Mouse (Mus musculus) hindbrain, embryonic 16.5 days (tissue): ENCODE data around the gene Tbc1d22b. TPM values are rescaled to one million over a fixed set of nuclear protein-coding genes. Genes with fewer than 3 reads are reported as not detected.

ENCODE experiments used
- ATAC-seq: fragments of 200-750 bp; cut with Nextera tagmentation; 2 replicates; pipeline ENCODE4 v1.8.0; 2017; ENCODE audit warnings: moderate TSS enrichment, moderate library complexity
- H3K27ac ChIP-seq: fragments of 300-500 bp; sonication (generic); 2 replicates; pipeline ENCODE4 v1.5.1; 2014; ENCODE audit warnings: low read depth, mild to moderate bottlenecking, control low read depth, low read length, moderate library complexity
- H3K27me3 ChIP-seq: fragments of 300-500 bp; sonication (generic); replicated peaks from 2 replicates; pipeline ENCODE4 v1.6.1; 2014; ENCODE audit warnings: low read length; ENCODE audit not compliant: control insufficient read depth, insufficient read depth
- H3K36me3 ChIP-seq: fragments of 300-500 bp; sonication (generic); 2 replicates; pipeline ENCODE4 v1.6.1; 2014; ENCODE audit warnings: mild to moderate bottlenecking, low read length, moderate library complexity, mixed read lengths; ENCODE audit not compliant: control insufficient read depth, insufficient read depth
- H3K4me1 ChIP-seq: fragments of 300-500 bp; sonication (generic); 2 replicates; pipeline ENCODE4 v1.6.1; 2014; ENCODE audit warnings: low read depth, low read length; ENCODE audit not compliant: control insufficient read depth, insufficient read depth
- H3K4me2 ChIP-seq: fragments of 300-500 bp; sonication (generic); 2 replicates; pipeline ENCODE4 v1.6.1; 2014; ENCODE audit warnings: mild to moderate bottlenecking, low read length, control low read depth, moderate library complexity
- H3K4me3 ChIP-seq: fragments of 300-500 bp; sonication (generic); 2 replicates; pipeline ENCODE4 v1.5.1; 2014; ENCODE audit warnings: mild to moderate bottlenecking, low read length, control low read depth, moderate library complexity
- H3K9ac ChIP-seq: fragments of 300-500 bp; sonication (generic); 2 replicates; pipeline ENCODE4 v1.6.1; 2014; ENCODE audit warnings: low read depth, mild to moderate bottlenecking, control low read depth, low read length, moderate library complexity
- H3K9me3 ChIP-seq: fragments of 300-500 bp; sonication (generic); 2 replicates; pipeline ENCODE4 v1.6.1; 2014; ENCODE audit warnings: mild to moderate bottlenecking, low read length, moderate library complexity; ENCODE audit not compliant: control insufficient read depth
- WGBS: fragments of 180-500 bp; shearing (Covaris S2); extraction: QIAGEN DNeasy Blood & Tissue Kit; methylation state at CpG from one replicate; pipeline ENCODE4 v1.1.7; 2014; 5-methylcytosine and 5-hydroxymethylcytosine counted together
- polyA plus RNA-seq: library from polyadenylated mRNA; unstranded; fragments of >200 nt; fragmentation: Nextera tagmentation; extraction: Ambion mirVana; gene quantifications from 2 replicates; pipeline ENCODE4 v1.2.1, GENCODE M21; 2015

Tbc1d22b gene
- polyA plus RNA-seq, 1 experiment from 2014 or later: 26.5 TPM

- WGBS: 89% methylated on average over 11 of the region's 11 CpGs
- Histone ChIP-seq H3K4me2 (no peak overlapping the region), H3K4me1 (no peaks in the 10 kb centered on the region), H3K36me3 (no peaks in the 10 kb centered on the region), H3K4me3 (no peak overlapping the region), H3K9ac (no peak overlapping the region), H3K9me3 (no peaks in the 10 kb centered on the region), H3K27ac (no peak overlapping the region), H3K27me3 (no peaks in the 10 kb centered on the region)
- ATAC-seq: no peak
Observed at GRCm38 (mm10) chr17:29533866-29534265, 15.7 kb upstream of the Tbc1d22b start.

GRCm38 (mm10) chr17:29540426-29540825 is 9.2 kb upstream of the Tbc1d22b start:
- no peaks in the 10 kb centered on the region for H3K27me3 ChIP-seq
- no peaks in the 10 kb centered on the region for H3K4me1 ChIP-seq
- H3K27ac ChIP-seq: no peak overlapping the region
- no peak overlapping the region for H3K9ac ChIP-seq
- no peak overlapping the region for H3K4me3 ChIP-seq
- no peaks in the 10 kb centered on the region for H3K36me3 ChIP-seq
- no peak overlapping the region for H3K4me2 ChIP-seq
- no peak for ATAC-seq
- no peaks in the 10 kb centered on the region for H3K9me3 ChIP-seq
- 89% methylated on average over 8 of the region's 8 CpGs for WGBS

GRCm38 (mm10) chr17:29541419-29541818 is 8.2 kb upstream of the Tbc1d22b start:
- ATAC-seq: no peak; the same call in 1 of the 2 replicates
- Histone ChIP-seq H3K27me3 (no peaks in the 10 kb centered on the region), H3K9me3 (no peaks in the 10 kb centered on the region), H3K27ac (no peak overlapping the region), H3K4me3 (no peak overlapping the region), H3K36me3 (no peaks in the 10 kb centered on the region), H3K4me2 (no peak overlapping the region), H3K4me1 (no peaks in the 10 kb centered on the region), H3K9ac (no peak overlapping the region)
- WGBS: 62% methylated on average over 14 of the region's 14 CpGs

- H3K27ac ChIP-seq: no peak overlapping the region
- no peak overlapping the region for H3K4me3 ChIP-seq
- no peak for ATAC-seq
- H3K4me2 ChIP-seq: no peak overlapping the region
- H3K27me3 ChIP-seq: no peaks in the 10 kb centered on the region
- no peaks in the 10 kb centered on the region for H3K4me1 ChIP-seq
- H3K36me3 ChIP-seq: no peaks in the 10 kb centered on the region
- H3K9ac ChIP-seq: no peak overlapping the region
- H3K9me3 ChIP-seq: no peaks in the 10 kb centered on the region
- WGBS: 86% methylated on average over 19 of the region's 19 CpGs
Observed at GRCm38 (mm10) chr17:29542831-29543690, 6.5 kb upstream of the Tbc1d22b start.

DNA sequence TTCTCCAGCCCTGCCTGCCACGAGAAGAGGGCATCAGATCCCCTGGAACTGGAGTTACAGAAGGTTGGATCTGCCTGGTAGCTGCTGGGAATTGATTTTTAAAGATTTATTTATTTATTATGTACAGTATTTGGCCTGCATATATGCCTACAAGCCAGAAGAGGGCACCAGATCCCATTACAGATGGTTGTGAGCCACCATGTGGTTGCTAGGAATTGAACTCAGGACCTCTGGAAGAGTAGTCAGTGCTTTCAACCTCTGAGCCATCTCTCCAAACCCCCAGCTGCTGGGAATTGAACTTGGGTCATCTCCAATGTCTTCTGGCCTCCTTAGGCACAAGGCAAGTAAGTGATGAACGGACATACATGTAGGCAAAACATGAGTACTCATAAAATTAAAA is 5.5 kb upstream of the Tbc1d22b start:
- no peaks in the 10 kb centered on the region for H3K9me3 ChIP-seq
- H3K4me3 ChIP-seq: no peak overlapping the region
- H3K27me3 ChIP-seq: no peaks in the 10 kb centered on the region
- H3K27ac ChIP-seq: no peak overlapping the region
- 86% methylated on average over 2 of the region's 2 CpGs for WGBS
- no peak for ATAC-seq
- no peak overlapping the region for H3K4me2 ChIP-seq
- no peaks in the 10 kb centered on the region for H3K36me3 ChIP-seq
- no peaks in the 10 kb centered on the region for H3K4me1 ChIP-seq
- no peak overlapping the region for H3K9ac ChIP-seq

GRCm38 (mm10) chr17:29545241-29545640 is 4.3 kb upstream of the Tbc1d22b start:
- no peak overlapping the region for H3K4me3 ChIP-seq
- ATAC-seq: no peak
- H3K9ac ChIP-seq: no peak overlapping the region
- H3K27ac ChIP-seq: no peak overlapping the region
- H3K27me3 ChIP-seq: no peaks in the 10 kb centered on the region
- H3K4me2 ChIP-seq: no peak overlapping the region
- H3K9me3 ChIP-seq: no peaks in the 10 kb centered on the region
- 91% methylated on average over 5 of the region's 5 CpGs for WGBS
- peaks cover 2% of the 10 kb centered on the region for H3K4me1 ChIP-seq
- no peaks in the 10 kb centered on the region for H3K36me3 ChIP-seq

GRCm38 (mm10) chr17:29548494-29548893 is 1.1 kb upstream of the Tbc1d22b start:
- Histone ChIP-seq H3K36me3 (no peaks in the 10 kb centered on the region), H3K9me3 (no peaks in the 10 kb centered on the region), H3K4me2 (no peak overlapping the region), H3K4me3 (no peak overlapping the region), H3K27ac (no peak overlapping the region), H3K27me3 (no peaks in the 10 kb centered on the region), H3K9ac (no peak overlapping the region), H3K4me1 (peaks cover 11% of the 10 kb centered on the region)
- no peak for ATAC-seq
- WGBS: 58% methylated on average over 3 of the region's 3 CpGs

GRCm38 (mm10) chr17:29548994-29549393 is 591 bp upstream of the Tbc1d22b start:
- H3K4me3 ChIP-seq: peak overlapping the region; percentile 91

DNA sequence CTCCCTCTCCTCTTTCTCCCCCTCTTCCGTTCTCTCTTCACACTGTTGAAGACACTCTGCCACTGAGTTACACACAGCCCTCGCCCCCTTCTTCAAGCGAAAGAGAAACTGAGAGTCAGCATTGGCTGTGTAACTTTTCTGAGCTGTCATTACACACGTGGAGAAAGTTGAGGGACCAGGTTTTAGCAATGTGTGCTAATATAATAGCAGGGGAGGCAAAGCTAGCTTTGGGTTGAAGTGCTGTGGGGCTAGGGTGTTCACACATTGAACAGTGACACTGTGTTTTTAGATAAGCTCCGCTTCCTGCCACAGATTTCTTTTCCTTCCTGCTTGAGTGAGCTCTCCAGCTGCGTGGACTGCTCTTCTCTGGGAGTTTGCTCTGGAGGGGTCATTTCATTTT is 1.4 kb downstream of the Tbc1d22b start:
- no peak overlapping the region for H3K4me3 ChIP-seq
- H3K4me2 ChIP-seq: peak overlapping the region; percentile 80
- H3K9me3 ChIP-seq: no peaks in the 10 kb centered on the region
- H3K36me3 ChIP-seq: no peaks in the 10 kb centered on the region
- peaks cover 11% of the 10 kb centered on the region for H3K4me1 ChIP-seq
- no peaks in the 10 kb centered on the region for H3K27me3 ChIP-seq
- no peak overlapping the region; the same call in 1 of the 2 replicates for H3K9ac ChIP-seq
- WGBS: 61% methylated on average over 6 of the region's 6 CpGs
- no peak for ATAC-seq
- no peak overlapping the region for H3K27ac ChIP-seq

More at GRCm38 (mm10) chr17:29548994-29549393, 591 bp upstream of the Tbc1d22b start:
- peaks cover 11% of the 10 kb centered on the region for H3K4me1 ChIP-seq
- H3K4me2 ChIP-seq: peak overlapping the region; percentile 80
- H3K36me3 ChIP-seq: no peaks in the 10 kb centered on the region
- no peak for ATAC-seq
- H3K9me3 ChIP-seq: no peaks in the 10 kb centered on the region
- WGBS: 48% methylated on average over 8 of the region's 8 CpGs
- H3K27ac ChIP-seq: no peak overlapping the region
- no peaks in the 10 kb centered on the region for H3K27me3 ChIP-seq
- H3K9ac ChIP-seq: no peak overlapping the region
